Mouse (Mus musculus) olfactory bulb, adult 2 months (tissue): ENCODE measurements at regions not wholly inside any gene's neighbourhood (a gene's known extent, or its start where the extent isn't known, plus 50 kb on each side); places are given as distances from the start of the nearest gene placed in this dataset.

ENCODE experiments used
- CTCF ChIP-seq: fragments of 200-500 bp; IDR thresholded peaks from 2 replicates; pipeline ENCODE4 v1.5.1; 2012; ENCODE audit warnings: low read depth, mild to moderate bottlenecking, low read length, moderate library complexity; ENCODE audit not compliant: insufficient read depth
- POLR2A ChIP-seq: fragments of 200-500 bp; IDR thresholded peaks from 2 replicates; pipeline ENCODE4 v1.6.1; 2012; ENCODE audit warnings: mild to moderate bottlenecking, low read depth, low read length, moderate library complexity; ENCODE audit not compliant: insufficient read depth

DNA sequence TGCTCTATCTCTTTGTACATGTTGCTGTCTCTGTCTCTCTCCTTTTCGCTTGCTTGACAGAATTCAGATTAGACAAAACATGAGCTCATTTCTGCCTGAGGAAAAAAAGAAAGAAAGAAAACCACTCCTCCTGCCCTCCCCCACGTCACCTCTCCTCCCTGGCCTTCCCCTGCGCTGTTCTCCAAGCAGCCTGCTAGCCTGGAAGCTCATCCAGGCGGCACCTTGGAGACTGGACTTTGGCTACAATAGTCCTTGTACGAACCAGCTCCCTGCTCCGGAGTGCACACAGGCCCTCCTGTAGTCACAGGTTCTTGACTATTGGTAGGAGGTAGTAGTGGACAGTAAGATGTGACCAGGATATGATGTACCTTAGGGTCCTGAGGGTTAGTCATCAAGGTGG is 79.4 kb downstream of the Pja1 start:
- TF ChIP-seq POLR2A (no peak), CTCF (no peak)
